ENCODE assay signal across 27 mouse cellular contexts in the genomic region with DNA sequence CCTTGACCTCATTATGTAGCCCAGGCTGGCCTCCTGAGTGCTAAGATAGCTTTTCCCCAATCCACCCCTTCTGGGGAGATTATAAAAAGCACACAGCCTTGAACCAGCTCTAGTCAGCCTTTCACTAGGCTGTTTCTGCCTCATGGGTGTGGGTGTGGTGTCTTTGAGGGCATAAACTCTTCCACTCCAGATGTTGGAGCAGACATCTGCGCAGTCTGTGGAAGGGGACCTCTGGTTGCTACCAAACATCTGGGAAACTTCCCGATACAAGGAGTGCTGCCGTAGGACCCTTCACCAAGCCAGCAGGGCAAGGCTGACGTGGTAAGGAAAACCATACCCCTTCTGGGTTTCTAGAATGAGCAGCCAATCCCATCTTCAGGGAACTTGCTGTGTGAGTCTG. TPM values are rescaled to one million over a fixed set of nuclear protein-coding genes. Genes with fewer than 3 reads are reported as not detected.
DNase-seq lines count a peak whose midpoint lies in the region; ATAC-seq and TF ChIP-seq lines count a peak whose summit lies in the region.
"Had no signal": no experiment of that assay in that cellular context is flagged by ENCODE, and none has a peak within 500 bp of the region (broad histone marks: within the 10 kb centered on the region; RNA-seq: fewer than 3 reads in every experiment).

No protein-coding gene starts in this region.

- peaks cover 18% of the 10 kb centered on the region for H3K4me1 ChIP-seq in embryonic facial prominence, embryonic 14.5 days (ENCODE audit: control insufficient read depth, insufficient read depth, low read length)
- H3K4me1 ChIP-seq in embryonic facial prominence, embryonic 10.5 days, result peaks cover 24% of the 10 kb centered on the region
- H3K4me1 ChIP-seq in limb, embryonic 14.5 days (ENCODE audit: control insufficient read depth, insufficient read depth, low read length), result peaks cover 18% of the 10 kb centered on the region
- H3K4me1 ChIP-seq in limb, embryonic 10.5 days, result peaks cover 23% of the 10 kb centered on the region
- H3K4me1 ChIP-seq in embryonic facial prominence, embryonic 15.5 days, result peaks cover 25% of the 10 kb centered on the region
- no peaks in the 10 kb centered on the region for H3K4me1 ChIP-seq in midbrain, embryonic 16.5 days (ENCODE audit: control insufficient read depth, insufficient read depth, low read length)
- H3K4me1 ChIP-seq: forebrain, embryonic 12.5 days had no signal

- H3K27ac ChIP-seq in embryonic facial prominence, embryonic 14.5 days (replicated peaks; ENCODE audit: low read depth, low read length), result no peak overlapping the region; the same call in 1 of the 2 replicates
- no peak overlapping the region for H3K27ac ChIP-seq in embryonic facial prominence, embryonic 10.5 days (replicated peaks)
- no peak overlapping the region for H3K27ac ChIP-seq in limb, embryonic 14.5 days (replicated peaks; ENCODE audit: low read depth, low read length)
- no peak overlapping the region for H3K27ac ChIP-seq in limb, embryonic 10.5 days
- peak overlapping the region; percentile 45; the same call in 1 of the 2 replicates for H3K27ac ChIP-seq in embryonic facial prominence, embryonic 15.5 days (replicated peaks)
- H3K27ac ChIP-seq in midbrain, embryonic 16.5 days (ENCODE audit: low read length), result no peak overlapping the region
- H3K27ac ChIP-seq: embryonic facial prominence, embryonic 13.5 days; forebrain, embryonic 12.5 days had no signal

- intact Hi-C loops in heart, postnatal 14 days (cut with DNase I), result no loop called here

- DNase-seq in embryonic facial prominence, embryonic 14.5 days (ENCODE audit: low spot score), result peak; percentile 32
- DNase-seq in embryonic facial prominence, embryonic 10.5 days (ENCODE audit: low spot score), result no peak
- DNase-seq in heart, adult 11 months, result peak; percentile 96
- DNase-seq in heart, postnatal 14 days, result no peak
- DNase-seq in limb, embryonic 14.5 days (ENCODE audit: low spot score), result peak; percentile 39
- no peak for DNase-seq in limb, embryonic 10.5 days (ENCODE audit: low spot score)
- DNase-seq: adrenal gland, adult 8-10 months; adrenal gland, postnatal 14 days; adrenal gland, postnatal 36 days; B cell, adult 2 months; cerebellum, adult 11-12 months; cerebellum, adult 2 months; cerebellum, adult 9-10 months; cerebellum, postnatal 10 days; cerebellum, postnatal 25 days had no signal

- no peak overlapping the region for H3K4me3 ChIP-seq in embryonic facial prominence, embryonic 14.5 days (ENCODE audit: low read depth, low read length)
- H3K4me3 ChIP-seq in embryonic facial prominence, embryonic 10.5 days, result no peak overlapping the region
- no peak overlapping the region for H3K4me3 ChIP-seq in limb, embryonic 14.5 days (replicated peaks; ENCODE audit: low read length)
- no peak overlapping the region for H3K4me3 ChIP-seq in limb, embryonic 10.5 days
- no peak overlapping the region for H3K4me3 ChIP-seq in embryonic facial prominence, embryonic 15.5 days (replicated peaks)
- H3K4me3 ChIP-seq in midbrain, embryonic 16.5 days (ENCODE audit: low read depth, low read length), result no peak overlapping the region
- H3K4me3 ChIP-seq: embryonic facial prominence, embryonic 13.5 days; erythroblast, embryonic 14.5 days; forebrain, embryonic 10.5 days; forebrain, embryonic 12.5 days had no signal

- H3K9ac ChIP-seq in embryonic facial prominence, embryonic 14.5 days (ENCODE audit: low read depth, low read length), result no peak overlapping the region
- H3K9ac ChIP-seq in limb, embryonic 14.5 days (ENCODE audit: low read depth, low read length, severe bottlenecking), result no peak overlapping the region
- H3K9ac ChIP-seq in embryonic facial prominence, embryonic 15.5 days, result no peak overlapping the region
- no peak overlapping the region for H3K9ac ChIP-seq in midbrain, embryonic 16.5 days (ENCODE audit: low read depth, low read length)
- H3K9ac ChIP-seq: embryonic facial prominence, embryonic 13.5 days; forebrain, embryonic 12.5 days had no signal

- TF ChIP-seq POLR2A in limb, embryonic 14.5 days (IDR thresholded peaks at IDR 0.05; ENCODE audit: borderline replicate concordance, extremely low read depth, insufficient read depth, insufficient read length), result no peak

- no peaks in the 10 kb centered on the region for H3K9me3 ChIP-seq in embryonic facial prominence, embryonic 14.5 days (ENCODE audit: control insufficient read depth, low read length)
- H3K9me3 ChIP-seq in embryonic facial prominence, embryonic 10.5 days, result no peaks in the 10 kb centered on the region
- no peaks in the 10 kb centered on the region for H3K9me3 ChIP-seq in limb, embryonic 14.5 days (ENCODE audit: control insufficient read depth, low read length)
- peaks cover 5% of the 10 kb centered on the region; the same call in 1 of the 2 replicates for H3K9me3 ChIP-seq in limb, embryonic 10.5 days (replicated peaks)
- no peaks in the 10 kb centered on the region for H3K9me3 ChIP-seq in embryonic facial prominence, embryonic 15.5 days (replicated peaks)
- H3K9me3 ChIP-seq in midbrain, embryonic 16.5 days (replicated peaks; ENCODE audit: control insufficient read depth, low read length, poor library complexity, severe bottlenecking), result no peaks in the 10 kb centered on the region
- H3K9me3 ChIP-seq: embryonic facial prominence, embryonic 13.5 days; forebrain, embryonic 12.5 days had no signal

- H3K36me3 ChIP-seq in embryonic facial prominence, embryonic 14.5 days (ENCODE audit: control insufficient read depth, insufficient read depth, low read length), result no peaks in the 10 kb centered on the region
- no peaks in the 10 kb centered on the region for H3K36me3 ChIP-seq in embryonic facial prominence, embryonic 10.5 days (replicated peaks)
- H3K36me3 ChIP-seq in limb, embryonic 14.5 days (ENCODE audit: control insufficient read depth, insufficient read depth, low read length), result no peaks in the 10 kb centered on the region
- H3K36me3 ChIP-seq in limb, embryonic 10.5 days, result no peaks in the 10 kb centered on the region
- no peaks in the 10 kb centered on the region for H3K36me3 ChIP-seq in embryonic facial prominence, embryonic 15.5 days
- no peaks in the 10 kb centered on the region for H3K36me3 ChIP-seq in midbrain, embryonic 16.5 days (ENCODE audit: control insufficient read depth, insufficient read depth, low read length)
- H3K36me3 ChIP-seq: embryonic facial prominence, embryonic 13.5 days; forebrain, embryonic 10.5 days; forebrain, embryonic 12.5 days; G1E had no signal

- no peaks in the 10 kb centered on the region for H3K27me3 ChIP-seq in embryonic facial prominence, embryonic 14.5 days (replicated peaks; ENCODE audit: control insufficient read depth, insufficient read depth, low read length)
- no peaks in the 10 kb centered on the region for H3K27me3 ChIP-seq in embryonic facial prominence, embryonic 10.5 days (replicated peaks; ENCODE audit: low read depth, poor library complexity, severe bottlenecking)
- H3K27me3 ChIP-seq in limb, embryonic 14.5 days (ENCODE audit: control insufficient read depth, insufficient read depth, low read length), result no peaks in the 10 kb centered on the region
- H3K27me3 ChIP-seq in limb, embryonic 10.5 days (ENCODE audit: low read depth, poor library complexity, severe bottlenecking), result no peaks in the 10 kb centered on the region
- H3K27me3 ChIP-seq in embryonic facial prominence, embryonic 15.5 days, result no peaks in the 10 kb centered on the region
- H3K27me3 ChIP-seq in midbrain, embryonic 16.5 days (ENCODE audit: control insufficient read depth, insufficient read depth, low read depth, low read length), result no peaks in the 10 kb centered on the region
- H3K27me3 ChIP-seq: embryonic facial prominence, embryonic 13.5 days; forebrain, embryonic 12.5 days; Patski had no signal

- H3K4me2 ChIP-seq in embryonic facial prominence, embryonic 14.5 days (ENCODE audit: low read depth, low read length), result no peak overlapping the region
- no peak overlapping the region for H3K4me2 ChIP-seq in limb, embryonic 14.5 days (replicated peaks; ENCODE audit: low read depth, low read length, severe bottlenecking)
- H3K4me2 ChIP-seq in embryonic facial prominence, embryonic 15.5 days (replicated peaks), result no peak overlapping the region
- H3K4me2 ChIP-seq in midbrain, embryonic 16.5 days (ENCODE audit: low read length), result no peak overlapping the region
- H3K4me2 ChIP-seq: embryonic facial prominence, embryonic 13.5 days; forebrain, embryonic 12.5 days had no signal

- WGBS in embryonic facial prominence, embryonic 14.5 days, result 58% methylated on average over 4 of the region's 4 CpGs
- 86% methylated on average over 4 of the region's 4 CpGs for WGBS in embryonic facial prominence, embryonic 10.5 days
- 61% methylated on average over 4 of the region's 4 CpGs for WGBS in limb, embryonic 14.5 days
- WGBS in limb, embryonic 10.5 days, result 87% methylated on average over 4 of the region's 4 CpGs
- 43% methylated on average over 4 of the region's 4 CpGs for WGBS in embryonic facial prominence, embryonic 15.5 days
- 83% methylated on average over 4 of the region's 4 CpGs for WGBS in midbrain, embryonic 16.5 days

- ATAC-seq in embryonic facial prominence, embryonic 14.5 days (ENCODE audit: low read depth), result no peak
- ATAC-seq in limb, embryonic 14.5 days (ENCODE audit: low FRiP score, low read depth), result no peak
- no peak for ATAC-seq in embryonic facial prominence, embryonic 15.5 days (ENCODE audit: insufficient number of reproducible peaks, low FRiP score, low TSS enrichment, low read depth)
- ATAC-seq in midbrain, embryonic 16.5 days, result no peak
- ATAC-seq: forebrain, embryonic 14.5 days; forebrain, embryonic 16.5 days; Patski had no signal

RNA-seq across cellular contexts. Expression of a gene that starts 49.4 kb away (rescaled TPM):
- polyA plus RNA-seq in embryonic facial prominence, embryonic 14.5 days (2014; fragmentation: Nextera tagmentation; extraction: Ambion mirVana), result 29.9 and 32.6 TPM in 2 replicates
- 30.0 and 33.0 TPM in 2 replicates for polyA plus RNA-seq in embryonic facial prominence, embryonic 10.5 days (2016; fragmentation: Nextera tagmentation; extraction: Ambion mirVana)
- total RNA-seq in heart, postnatal 14 days (2021), result 10 to 100 TPM; 41.5 to 42.2 TPM
- 38.2 and 44.8 TPM in 2 replicates for polyA plus RNA-seq in limb, embryonic 14.5 days (2012; rRNA removed)
- polyA plus RNA-seq in limb, embryonic 14.5 days (2014; fragmentation: Nextera tagmentation; extraction: Ambion mirVana), result 29.7 and 33.1 TPM in 2 replicates
- polyA plus RNA-seq in limb, embryonic 10.5 days (2016; fragmentation: Nextera tagmentation; extraction: Ambion mirVana), result 32.4 and 34.8 TPM in 2 replicates
- 31.3 and 35.2 TPM in 2 replicates for polyA plus RNA-seq in embryonic facial prominence, embryonic 15.5 days (2015; fragmentation: Nextera tagmentation; extraction: Ambion mirVana)
- 27.8 and 29.5 TPM in 2 replicates for polyA plus RNA-seq in midbrain, embryonic 16.5 days (2015; fragmentation: Nextera tagmentation; extraction: Ambion mirVana)

RNA-seq across cellular contexts. Expression of a gene that starts 59.7 kb away (rescaled TPM):
- polyA plus RNA-seq in embryonic facial prominence, embryonic 14.5 days (2014; fragmentation: Nextera tagmentation; extraction: Ambion mirVana), result 4.9 and 5.6 TPM in 2 replicates
- 6.1 and 6.5 TPM in 2 replicates for polyA plus RNA-seq in embryonic facial prominence, embryonic 10.5 days (2016; fragmentation: Nextera tagmentation; extraction: Ambion mirVana)
- total RNA-seq in heart, postnatal 14 days (2021), result 10 to 100 TPM; 16.9 to 17.6 TPM
- 7.5 and 8.6 TPM in 2 replicates for polyA plus RNA-seq in limb, embryonic 14.5 days (2012; rRNA removed)
- 3.9 and 4.5 TPM in 2 replicates for polyA plus RNA-seq in limb, embryonic 14.5 days (2014; fragmentation: Nextera tagmentation; extraction: Ambion mirVana)
- 5.0 and 6.1 TPM in 2 replicates for polyA plus RNA-seq in limb, embryonic 10.5 days (2016; fragmentation: Nextera tagmentation; extraction: Ambion mirVana)
- polyA plus RNA-seq in embryonic facial prominence, embryonic 15.5 days (2015; fragmentation: Nextera tagmentation; extraction: Ambion mirVana), result 11.6 and 13.1 TPM in 2 replicates
- polyA plus RNA-seq in midbrain, embryonic 16.5 days (2015; fragmentation: Nextera tagmentation; extraction: Ambion mirVana), result 2.0 and 2.4 TPM in 2 replicates
- total RNA-seq: CH12.LX had no signal
- polyA plus RNA-seq: activated CD4-positive, CD25-positive, alpha-beta regulatory T cell, adult 4 months; erythroblast, embryonic 14.5 days had no signal

Comparison
In these comparisons a context has a peak if more than half of its experiments do, and no peak if none do; other contexts are left out.
1. DNase-seq: peak in embryonic facial prominence, embryonic 14.5 days (single experiment), heart, adult 11 months (single experiment) and limb, embryonic 14.5 days (single experiment); none in embryonic facial prominence, embryonic 10.5 days (single experiment), heart, postnatal 14 days (0 of 2) and limb, embryonic 10.5 days (single experiment).